Mouse (Mus musculus) adrenal gland, adult (tissue): ENCODE measurements around the gene Rhbdl2.

Experiments
- DNase-seq, 2 experiments: peaks; one replicate each; pipeline ENCODE4 v3.0.0; 2022 to 2023; ENCODE audit warnings: low spot score in 1 of 2; ENCODE audit not compliant: inconsistent age in 2 of 2

Gene Rhbdl2

GRCm38 (mm10) chr4:123787191-123787985 is at the start of gene Rhbdl2:
Rhbdl2 (plus strand) TSS chr4:123787874.
- peak; percentile 79 to 88 for DNase-seq

GRCm38 (mm10) chr4:123738708-123739107 is 49.0 kb upstream of the Rhbdl2 start:
- no peak for DNase-seq

- no peak for DNase-seq
Observed at GRCm38 (mm10) chr4:123742891-123743290, 44.8 kb upstream of the Rhbdl2 start.

GRCm38 (mm10) chr4:123745221-123745775 is 42.4 kb upstream of the Rhbdl2 start:
- DNase-seq = peak; percentile 36 to 73

- peak in 1 of 2 experiments; percentile 59 for DNase-seq
Observed at GRCm38 (mm10) chr4:123748726-123749415, 38.8 kb upstream of the Rhbdl2 start.

GRCm38 (mm10) chr4:123749484-123750130 is 38.1 kb upstream of the Rhbdl2 start:
- DNase-seq = no peak

- DNase-seq = peak; percentile 98 to 99
Observed at GRCm38 (mm10) chr4:123750152-123750651, 37.5 kb upstream of the Rhbdl2 start, which contains the start of gene Akirin1. Akirin1 (minus strand) TSS chr4:123750345.

GRCm38 (mm10) chr4:123750707-123751312 is 36.9 kb upstream of the Rhbdl2 start:
- peak in 1 of 2 experiments; percentile 35 for DNase-seq

- peak; percentile 33 to 59 for DNase-seq
Observed at GRCm38 (mm10) chr4:123758306-123758705, 29.4 kb upstream of the Rhbdl2 start.

- DNase-seq = no peak
Observed at GRCm38 (mm10) chr4:123765071-123765470, 22.6 kb upstream of the Rhbdl2 start.

- DNase-seq = no peak
Observed at GRCm38 (mm10) chr4:123767807-123768206, 19.9 kb upstream of the Rhbdl2 start.

GRCm38 (mm10) chr4:123768234-123768633 is 19.4 kb upstream of the Rhbdl2 start:
- no peak for DNase-seq

- DNase-seq = peak in 1 of 2 experiments; percentile 25
Observed at GRCm38 (mm10) chr4:123792666-123793065, 5.0 kb downstream of the Rhbdl2 start.

GRCm38 (mm10) chr4:123793136-123793535 is 5.5 kb downstream of the Rhbdl2 start:
- no peak for DNase-seq

GRCm38 (mm10) chr4:123795057-123795456 is 7.4 kb downstream of the Rhbdl2 start:
- DNase-seq = no peak

- DNase-seq = no peak
Observed at GRCm38 (mm10) chr4:123797403-123797802, 9.7 kb downstream of the Rhbdl2 start.

GRCm38 (mm10) chr4:123797856-123798255 is 10.2 kb downstream of the Rhbdl2 start:
- peak in 1 of 2 experiments; percentile 16 for DNase-seq

GRCm38 (mm10) chr4:123803642-123804041 is 16.0 kb downstream of the Rhbdl2 start:
- DNase-seq = peak; percentile 59 to 76

- no peak for DNase-seq
Observed at GRCm38 (mm10) chr4:123808304-123808703, 20.6 kb downstream of the Rhbdl2 start.

GRCm38 (mm10) chr4:123810475-123811295 is 23.0 kb downstream of the Rhbdl2 start:
- DNase-seq = peak in 1 of 2 experiments; percentile 14
